Mouse (Mus musculus): ENCODE results near the gene Abcf2.

The Abcf2 gene

DNA sequence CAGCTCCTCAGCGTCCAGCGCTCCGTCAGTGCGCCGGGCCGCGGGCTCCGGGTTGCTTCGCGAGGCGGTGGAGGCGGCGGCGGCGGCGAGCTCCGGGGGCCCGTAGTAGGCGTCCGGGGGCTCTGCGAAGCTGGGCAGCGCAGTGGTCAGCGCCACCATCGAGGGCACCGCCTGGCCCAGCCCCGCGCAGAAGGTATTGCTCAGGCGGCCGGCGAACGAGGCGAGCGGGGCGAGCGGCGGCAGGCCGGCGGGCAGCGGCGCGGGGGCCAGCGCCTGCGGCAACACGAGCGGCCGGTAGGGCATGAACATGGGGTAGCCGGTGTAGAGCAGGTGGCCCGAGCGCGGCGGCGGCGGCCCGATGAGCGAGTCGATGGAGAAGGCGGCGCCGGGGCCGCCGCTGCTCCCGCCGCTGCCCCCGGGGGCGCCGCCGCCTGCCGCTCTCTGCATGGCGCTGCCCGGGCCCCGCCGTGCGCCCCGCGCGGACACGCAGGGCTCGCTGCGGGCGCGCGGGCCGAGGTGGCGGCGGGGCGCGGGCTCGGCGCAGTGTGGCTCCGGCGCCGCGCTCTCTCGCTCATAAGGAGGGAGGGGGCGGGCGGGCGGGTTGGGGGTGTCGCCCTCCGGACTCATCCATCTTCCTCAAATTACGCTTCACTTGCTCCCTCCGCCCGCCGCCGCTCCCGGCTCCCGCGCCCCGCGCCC is 50.9 kb downstream of the Abcf2 start:
- no peak for DNase-seq (ENCODE audit: low spot score)

DNA sequence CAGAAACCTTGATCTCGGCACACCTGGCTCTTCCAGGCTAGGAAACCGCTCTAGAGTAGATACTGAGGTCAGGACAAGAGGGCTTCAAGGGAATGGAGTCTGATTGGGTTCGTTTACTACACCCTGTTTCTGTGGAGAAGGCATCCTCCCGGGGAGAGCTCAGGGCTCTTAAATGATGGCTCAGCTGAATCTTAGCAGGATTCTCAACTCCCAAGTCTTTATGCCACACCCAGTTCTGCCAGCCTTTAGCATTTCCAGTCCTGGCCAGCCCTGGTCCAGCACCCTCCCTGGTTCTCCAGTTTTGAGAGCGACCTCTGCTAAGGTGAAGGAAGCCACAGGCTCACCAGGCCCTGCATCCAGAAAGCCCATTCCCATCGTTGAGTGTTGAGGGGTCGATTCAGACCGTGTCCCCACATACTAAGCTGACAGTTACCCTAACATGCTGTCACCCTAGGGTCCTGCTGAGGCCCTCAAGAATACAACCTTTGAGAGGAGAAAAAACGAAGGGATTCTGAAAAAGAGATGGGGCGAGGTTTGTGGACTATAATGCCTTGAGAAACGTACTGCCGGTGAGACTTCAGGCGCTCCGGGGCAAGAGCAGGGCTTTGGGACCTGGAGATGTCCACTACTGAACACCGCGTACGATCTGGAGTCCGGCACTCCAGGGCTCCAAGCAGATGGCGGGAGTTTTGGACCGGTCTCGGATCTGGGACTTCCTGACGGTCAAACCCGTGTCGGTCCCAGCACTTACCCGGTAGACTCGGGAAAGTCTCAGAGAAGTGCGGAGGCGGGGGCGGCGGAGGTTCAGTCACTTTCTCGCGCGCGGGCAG is 51.7 kb downstream of the Abcf2 start:
- DNase-seq (ENCODE audit: low spot score), result no peak

DNA sequence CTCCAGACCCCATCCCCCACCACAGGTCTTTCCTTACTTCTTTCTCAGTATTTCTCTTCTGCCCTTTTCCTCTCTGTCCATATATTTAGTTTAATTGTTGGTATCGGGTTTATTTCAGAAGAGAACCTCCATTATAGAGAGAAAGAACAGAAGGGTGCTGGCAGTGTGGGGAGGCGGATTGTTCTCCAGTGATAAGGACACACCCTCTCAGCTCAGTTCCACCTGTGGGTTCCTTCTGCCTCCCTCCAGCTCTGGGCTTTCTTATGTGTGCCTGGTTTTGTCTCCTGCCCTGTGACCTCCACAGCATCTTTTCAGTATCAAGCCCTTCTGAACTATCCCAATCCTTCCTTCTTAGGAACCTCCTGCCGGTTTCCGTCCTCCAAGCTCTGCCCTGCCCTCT is 52.7 kb downstream of the Abcf2 start:
- DNase-seq (ENCODE audit: low spot score), result no peak

DNA sequence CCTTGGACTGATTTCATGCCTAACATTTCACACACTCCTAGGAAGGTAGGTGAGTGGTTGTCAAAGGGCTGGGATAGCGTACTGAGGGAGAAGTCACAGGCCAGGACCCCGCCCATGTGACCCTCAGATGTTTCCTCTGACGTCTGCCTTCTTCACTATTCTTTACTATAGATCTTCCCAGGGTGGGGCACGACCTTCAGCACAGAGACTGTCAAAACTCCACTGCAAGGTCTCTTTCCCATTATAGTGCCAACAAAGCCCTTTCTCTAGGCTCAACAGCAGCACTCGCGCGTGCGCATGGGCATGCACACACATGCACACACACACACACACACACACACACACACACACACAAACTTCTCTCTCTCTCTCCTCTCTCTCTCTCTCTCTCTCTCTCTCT is 53.5 kb downstream of the Abcf2 start:
- DNase-seq (ENCODE audit: low spot score), result no peak

DNA sequence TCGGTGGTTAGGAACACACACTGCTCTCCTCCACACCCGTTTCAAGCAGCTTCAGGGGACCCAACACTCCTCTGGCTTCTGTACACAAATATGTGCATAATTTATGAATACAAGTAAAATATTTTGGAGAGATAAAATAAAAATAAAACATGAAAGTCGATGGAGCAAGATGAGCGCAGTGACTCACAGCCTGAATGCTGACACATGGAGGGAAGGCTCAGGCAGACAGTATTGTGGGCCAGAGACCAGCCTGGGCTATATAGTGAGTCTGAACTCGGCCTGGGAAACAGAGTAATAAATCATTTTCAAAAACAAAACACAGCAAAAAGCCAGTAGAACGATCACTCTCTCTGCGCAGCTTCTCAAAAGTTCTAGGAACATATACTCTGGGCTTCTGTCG is 55.9 kb downstream of the Abcf2 start:
- no peak for DNase-seq (ENCODE audit: low spot score)

Data from ovary, postnatal 14 days (tissue).